Mouse (Mus musculus): Measurements from ENCODE around the gene Syt7. TPM values are rescaled to one million over a fixed set of nuclear protein-coding genes. Genes with fewer than 3 reads are reported as not detected.

Syt7 gene
- total RNA-seq (2021) = 1 to 10 TPM; 6.2 to 6.9 TPM
- long read RNA-seq, experiment 1 = 0 reads
- long read RNA-seq, experiment 2, partial matches to known transcripts = 0 of 2 reads
- long read RNA-seq, experiment 2, other reads (novel, unspliced or antisense) = 2 of 2 reads

DNA sequence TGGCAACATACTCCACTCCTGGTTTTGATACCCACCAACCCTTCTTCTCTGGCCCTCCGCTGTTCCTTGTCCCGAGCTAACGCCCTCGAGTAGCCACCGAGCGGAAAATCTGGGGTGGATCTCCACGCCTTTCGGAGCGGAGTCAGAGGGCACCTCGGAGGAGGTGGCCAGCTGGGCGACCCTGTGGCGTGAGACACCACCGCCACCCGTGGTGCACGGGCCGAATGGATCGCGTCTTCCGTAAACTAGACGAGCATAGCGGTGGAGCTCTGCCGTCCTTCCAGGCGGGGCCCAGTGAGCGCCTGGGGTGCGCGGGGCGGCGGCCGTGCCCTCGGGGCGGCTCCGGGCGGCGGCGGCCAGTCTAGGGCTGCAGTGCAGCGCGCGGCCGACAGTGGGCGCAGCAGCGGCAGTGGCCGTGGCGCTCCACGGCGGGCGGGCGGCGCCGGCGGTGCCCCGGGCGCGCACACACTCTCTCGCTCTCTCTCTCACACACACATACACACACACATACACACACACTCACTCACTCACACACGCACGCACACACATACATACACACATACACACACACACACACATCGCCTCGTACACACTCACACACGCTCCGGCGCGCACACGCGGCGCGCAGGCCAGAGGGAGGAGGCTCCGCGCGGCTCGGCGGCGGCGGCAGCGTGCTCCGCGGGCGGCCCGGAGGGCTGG lies at the start of gene Syt7:
TSS of gene Syt7 (plus strand) at position 476 of the 699 bp plus-strand sequence.
- peak; percentile 82 to 92 for DNase-seq (ENCODE audit: low spot score in 2 of 2)

GRCm38 (mm10) chr19:10339271-10339670 lies 49.6 kb upstream of the Syt7 start:
- no peak for DNase-seq (ENCODE audit: low spot score in 2 of 2)

DNA sequence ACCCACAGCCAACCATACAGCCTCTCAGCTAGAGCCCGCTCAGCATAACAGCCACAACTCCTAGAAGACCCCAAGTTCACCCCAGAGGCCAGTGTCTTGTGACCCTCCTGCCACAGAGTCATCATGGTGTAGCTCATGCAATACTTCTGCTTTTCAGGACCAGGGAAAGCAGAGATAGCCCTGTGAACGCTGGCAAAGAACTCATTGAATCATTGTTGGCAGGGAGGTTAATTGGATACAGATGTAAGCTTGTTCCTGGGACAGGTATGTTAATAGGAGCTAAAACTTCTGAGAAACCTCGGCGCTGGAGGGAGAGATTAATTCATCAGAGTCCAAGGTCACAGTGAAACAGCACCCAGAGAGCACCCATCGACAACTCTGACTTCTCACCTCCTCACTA lies 48.2 kb upstream of the Syt7 start:
- DNase-seq (ENCODE audit: low spot score in 2 of 2) = no peak

GRCm38 (mm10) chr19:10341152-10341551 lies 47.7 kb upstream of the Syt7 start:
- DNase-seq (ENCODE audit: low spot score in 2 of 2) = peak; percentile 40 to 54

DNA sequence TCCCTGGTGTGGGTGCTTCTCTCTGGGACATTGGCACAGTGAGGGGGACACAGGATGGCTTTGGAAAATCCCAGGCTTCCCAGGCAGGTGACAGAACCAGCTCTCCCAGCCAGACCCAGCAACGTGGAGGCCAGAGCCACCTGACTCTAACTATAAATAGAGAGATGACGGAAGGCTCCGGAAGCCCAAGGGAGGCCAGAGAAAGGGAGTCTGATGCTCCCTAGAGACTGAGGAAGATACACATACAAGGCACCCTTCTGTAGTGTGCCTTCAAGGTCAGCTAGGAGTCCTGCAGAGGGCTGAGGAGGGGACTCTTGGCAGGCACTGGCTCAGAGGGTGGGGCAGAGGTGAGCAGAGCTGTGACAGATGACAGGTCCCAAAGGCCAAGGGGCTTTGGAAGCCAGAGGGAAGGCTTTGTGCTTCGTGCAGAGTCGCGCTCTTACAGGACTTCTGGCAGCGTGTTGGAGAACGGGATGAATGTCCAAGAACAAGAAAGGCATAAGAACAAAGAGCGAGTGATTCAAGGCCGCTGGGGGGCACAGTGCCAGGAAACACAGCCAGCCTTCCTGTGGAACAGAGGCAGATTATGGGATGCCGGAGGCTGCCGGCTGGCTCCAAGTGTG lies 47.0 kb upstream of the Syt7 start:
- peak; percentile 41 to 60 for DNase-seq (ENCODE audit: low spot score in 2 of 2)

- DNase-seq (ENCODE audit: low spot score in 2 of 2) = no peak
Measured at GRCm38 (mm10) chr19:10343866-10344265, 45.0 kb upstream of the Syt7 start.

DNA sequence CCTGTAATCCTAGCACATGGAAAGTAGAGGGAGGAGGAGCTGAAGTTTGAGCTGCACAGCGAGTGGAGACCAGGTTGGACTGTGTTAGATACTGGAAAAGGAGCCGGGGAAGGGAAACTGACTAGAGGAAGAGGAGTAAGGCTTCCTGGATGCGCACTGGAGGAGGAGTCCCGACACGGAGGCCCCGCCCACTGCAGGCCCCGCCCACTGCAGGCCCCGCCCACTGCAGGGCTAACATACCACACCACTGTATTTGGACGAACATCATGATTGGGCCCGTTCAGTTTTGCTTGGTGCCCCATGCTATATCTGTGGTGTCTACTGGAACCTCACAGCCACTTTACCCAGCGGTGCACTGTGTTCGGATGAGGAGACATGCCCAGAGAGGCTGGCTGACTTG lies 43.2 kb upstream of the Syt7 start:
- no peak for DNase-seq (ENCODE audit: low spot score in 2 of 2)

DNA sequence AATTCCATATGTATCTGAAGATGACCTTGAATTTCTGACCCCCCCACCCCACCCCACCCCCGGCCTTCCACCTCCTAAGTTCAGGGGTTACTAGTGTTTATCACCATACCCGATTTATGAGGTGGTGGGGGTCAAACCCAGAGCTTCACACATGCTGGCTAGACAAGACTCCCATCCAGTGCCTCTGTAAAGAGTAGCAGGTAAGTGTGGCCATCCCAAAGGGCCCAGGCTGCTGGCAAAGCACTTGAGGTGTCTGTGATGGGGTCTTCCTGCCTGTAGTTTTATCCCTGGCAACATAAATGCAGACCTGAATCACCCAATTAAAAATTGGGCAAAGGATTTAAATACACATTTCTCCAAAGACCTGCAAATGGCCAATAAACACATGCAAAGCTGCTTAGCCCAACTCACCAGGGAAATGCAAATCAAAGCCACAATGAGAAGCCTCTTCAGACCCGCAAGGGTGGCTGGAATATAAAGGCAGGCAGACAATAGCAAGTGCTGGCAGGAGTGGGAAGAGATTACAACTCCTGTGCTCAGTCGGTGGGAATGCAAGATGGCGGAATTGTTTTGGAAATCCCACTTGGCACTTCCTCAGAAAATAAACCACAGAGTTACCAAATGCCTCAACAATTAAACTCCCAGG lies 41.1 kb upstream of the Syt7 start:
- DNase-seq (ENCODE audit: low spot score in 2 of 2) = no peak

DNA sequence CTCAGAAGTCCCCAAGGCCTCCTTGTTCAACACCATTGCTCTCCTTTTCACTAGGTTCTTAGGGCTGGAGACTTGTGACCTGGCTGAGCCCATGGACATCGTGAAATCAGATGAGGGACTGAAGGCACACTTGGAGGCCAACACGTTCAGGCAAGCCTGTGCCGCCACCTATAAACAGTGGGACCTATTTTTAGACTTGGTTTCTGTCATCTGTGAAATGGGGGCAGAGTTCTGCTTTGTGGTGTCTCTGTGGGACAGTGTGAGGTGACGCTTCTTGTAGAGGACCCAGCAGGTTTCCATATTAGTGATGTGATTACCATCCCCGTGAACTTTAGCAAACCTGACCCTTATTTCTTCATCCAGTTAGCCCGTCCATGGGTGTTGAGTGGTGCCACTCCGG lies 36.7 kb upstream of the Syt7 start:
- DNase-seq (ENCODE audit: low spot score in 2 of 2) = no peak

- no peak for DNase-seq (ENCODE audit: low spot score in 2 of 2)
Measured at GRCm38 (mm10) chr19:10354830-10355229, 34.1 kb upstream of the Syt7 start.

- DNase-seq (ENCODE audit: low spot score in 2 of 2) = no peak
Measured at GRCm38 (mm10) chr19:10356845-10357503, 31.9 kb upstream of the Syt7 start.

DNA sequence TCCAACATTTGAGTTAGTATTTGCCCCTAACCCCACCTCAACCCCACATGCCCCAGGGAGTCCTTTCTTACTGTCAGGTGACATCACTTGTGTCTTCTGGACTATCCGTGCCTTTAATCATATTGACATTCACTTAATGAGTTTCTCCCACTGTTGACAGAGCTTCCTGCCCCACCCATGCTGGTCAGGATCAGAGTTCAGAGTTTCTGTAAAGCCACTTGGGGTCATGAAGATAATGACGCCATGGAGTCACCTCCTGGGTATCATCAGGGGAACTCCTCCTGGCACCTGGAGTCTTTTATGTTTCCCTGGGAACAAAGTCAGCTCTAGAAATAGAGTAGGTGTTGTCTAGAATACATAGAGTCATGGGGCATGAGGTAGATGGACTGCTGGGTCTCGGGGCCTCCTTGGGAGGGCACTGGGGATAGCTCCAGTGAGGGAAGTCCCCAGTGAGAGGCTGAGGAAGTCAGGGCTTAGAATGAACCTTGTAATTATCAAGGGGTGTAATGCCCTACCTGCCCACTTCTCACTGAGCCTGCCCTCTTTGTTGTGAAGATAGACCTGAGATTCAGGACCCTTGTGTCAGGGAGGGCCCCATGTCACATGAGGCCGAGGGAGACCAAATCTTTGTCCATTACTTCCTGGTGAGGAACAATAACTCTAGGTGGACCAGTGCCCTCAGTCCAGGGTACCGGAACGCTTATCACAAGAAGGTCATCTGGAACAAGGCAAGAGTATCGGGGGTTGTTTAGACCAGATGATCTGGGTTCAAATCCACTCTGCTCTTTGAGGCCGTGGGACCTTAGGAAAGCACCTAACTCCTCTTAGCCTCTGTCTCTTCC lies 29.6 kb upstream of the Syt7 start:
- no peak for DNase-seq (ENCODE audit: low spot score in 2 of 2)

GRCm38 (mm10) chr19:10362473-10363129 lies 26.3 kb upstream of the Syt7 start:
- no peak for DNase-seq (ENCODE audit: low spot score in 2 of 2)

- no peak for DNase-seq (ENCODE audit: low spot score in 2 of 2)
Measured at GRCm38 (mm10) chr19:10363869-10364268, 25.0 kb upstream of the Syt7 start.

- DNase-seq (ENCODE audit: low spot score in 2 of 2) = no peak
Measured at GRCm38 (mm10) chr19:10366116-10366845, 22.6 kb upstream of the Syt7 start.

GRCm38 (mm10) chr19:10367802-10368201 lies 21.1 kb upstream of the Syt7 start:
- no peak for DNase-seq (ENCODE audit: low spot score in 2 of 2)

DNA sequence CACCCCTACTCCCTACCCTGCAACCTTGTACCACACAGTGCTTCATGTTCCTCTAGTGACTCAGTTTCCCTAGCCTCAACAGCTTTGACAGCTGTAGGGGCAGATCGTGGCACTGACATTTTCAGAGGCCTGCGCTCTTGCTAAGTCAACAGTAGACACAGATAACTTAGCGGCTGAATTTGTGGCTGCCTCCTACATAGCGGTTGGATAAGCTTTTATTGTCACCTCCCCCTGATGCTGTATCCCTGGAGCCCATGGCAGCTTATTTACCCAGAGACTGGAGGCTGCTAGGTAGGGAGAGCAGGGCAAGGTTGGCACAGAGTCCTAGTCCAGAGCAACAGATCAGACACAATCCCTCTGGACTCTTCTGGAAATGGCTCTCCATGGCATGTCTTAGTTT lies 19.0 kb upstream of the Syt7 start:
- no peak for DNase-seq (ENCODE audit: low spot score in 2 of 2)

DNA sequence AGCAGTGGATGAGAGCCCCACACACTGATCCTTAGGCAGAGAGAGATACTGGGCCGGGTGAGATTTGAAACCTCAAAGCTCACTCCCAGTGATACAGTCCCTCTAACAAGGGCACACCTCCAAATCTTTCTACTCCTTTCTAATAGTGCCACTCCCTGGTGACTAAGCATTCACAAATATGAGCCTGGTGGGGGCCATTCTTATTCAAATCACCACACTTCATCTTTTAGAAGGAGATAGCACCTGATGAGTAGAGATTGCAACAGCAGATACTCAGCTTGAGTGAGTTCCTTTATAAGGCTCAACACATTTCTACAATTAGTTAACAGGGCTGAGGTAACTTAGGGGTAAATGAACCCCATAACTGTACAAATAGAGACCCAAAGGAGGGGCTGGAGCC lies 15.7 kb upstream of the Syt7 start:
- DNase-seq (ENCODE audit: low spot score in 2 of 2) = no peak

GRCm38 (mm10) chr19:10375260-10375659 lies 13.6 kb upstream of the Syt7 start:
- no peak for DNase-seq (ENCODE audit: low spot score in 2 of 2)

DNA sequence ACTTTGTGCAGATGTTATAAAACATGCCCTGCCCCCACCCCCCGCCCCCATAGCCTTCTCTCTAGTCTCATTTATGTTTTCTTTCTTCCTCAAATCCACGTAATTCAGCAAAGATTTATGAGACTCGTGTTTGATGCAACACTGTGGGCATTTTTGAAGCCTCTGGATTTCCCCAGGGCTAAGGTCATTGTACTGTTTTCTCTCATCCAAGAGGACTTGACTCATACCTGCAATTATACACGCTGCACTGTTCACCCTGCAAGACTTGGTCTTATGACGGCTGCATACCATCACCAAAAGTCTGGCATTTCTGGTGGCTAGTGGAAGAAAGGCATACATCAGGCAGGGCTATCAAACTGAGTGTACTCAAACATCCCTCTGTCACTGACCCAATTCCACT lies 8.9 kb upstream of the Syt7 start:
- DNase-seq (ENCODE audit: low spot score in 2 of 2) = no peak

Measured in gastrocnemius, postnatal 4 days (tissue).